Mouse (Mus musculus): ENCODE measurements around the gene Brinp2. TPM values are rescaled to one million over a fixed set of nuclear protein-coding genes. Genes with fewer than 3 reads are reported as not detected.

Gene Brinp2
- total RNA-seq, 4 experiments from 2014 or later: 0.93 to 2.2 (median 1.2) TPM

GRCm38 (mm10) chr1:158221048-158221447 lies 135.1 kb downstream of the Brinp2 start:
- DNase-seq: no peak

GRCm38 (mm10) chr1:158220148-158220547 lies 136.0 kb downstream of the Brinp2 start:
- no peak for DNase-seq

GRCm38 (mm10) chr1:158218750-158219149 lies 137.4 kb downstream of the Brinp2 start:
- no peak for DNase-seq

- no peak for DNase-seq
Observed at GRCm38 (mm10) chr1:158218294-158218693, 137.8 kb downstream of the Brinp2 start.

- no peak for DNase-seq
Observed at GRCm38 (mm10) chr1:158215581-158215980, 140.5 kb downstream of the Brinp2 start.

GRCm38 (mm10) chr1:158214743-158215142 lies 141.4 kb downstream of the Brinp2 start:
- peak; percentile 8 for DNase-seq

- no peak for DNase-seq
Observed at GRCm38 (mm10) chr1:158213736-158214135, 142.4 kb downstream of the Brinp2 start.

GRCm38 (mm10) chr1:158207620-158208019 lies 148.5 kb downstream of the Brinp2 start:
- no peak for DNase-seq

- DNase-seq: no peak
Observed at GRCm38 (mm10) chr1:158202932-158203331, 153.2 kb downstream of the Brinp2 start.

Other genes starting within 250 kb of the Brinp2 start
- gene Astn1, start 5.9 kb upstream of the Brinp2 start, total RNA-seq (2022): 10 to 100 TPM; 13.2 to 21.4 (median 14.4) TPM